Mouse (Mus musculus): Measurements from ENCODE around the gene Fyttd1. TPM values are rescaled to one million over a fixed set of nuclear protein-coding genes. Genes with fewer than 3 reads are reported as not detected.
"Not testable (repeated sequence)": the region's sequence is repeated elsewhere in the genome, so short reads cannot be mapped to it uniquely, and the experiment has no call there.

The Fyttd1 gene
- total RNA-seq, 4 experiments from 2014 or later = 97.2 to 136 (median 120) TPM

DNA sequence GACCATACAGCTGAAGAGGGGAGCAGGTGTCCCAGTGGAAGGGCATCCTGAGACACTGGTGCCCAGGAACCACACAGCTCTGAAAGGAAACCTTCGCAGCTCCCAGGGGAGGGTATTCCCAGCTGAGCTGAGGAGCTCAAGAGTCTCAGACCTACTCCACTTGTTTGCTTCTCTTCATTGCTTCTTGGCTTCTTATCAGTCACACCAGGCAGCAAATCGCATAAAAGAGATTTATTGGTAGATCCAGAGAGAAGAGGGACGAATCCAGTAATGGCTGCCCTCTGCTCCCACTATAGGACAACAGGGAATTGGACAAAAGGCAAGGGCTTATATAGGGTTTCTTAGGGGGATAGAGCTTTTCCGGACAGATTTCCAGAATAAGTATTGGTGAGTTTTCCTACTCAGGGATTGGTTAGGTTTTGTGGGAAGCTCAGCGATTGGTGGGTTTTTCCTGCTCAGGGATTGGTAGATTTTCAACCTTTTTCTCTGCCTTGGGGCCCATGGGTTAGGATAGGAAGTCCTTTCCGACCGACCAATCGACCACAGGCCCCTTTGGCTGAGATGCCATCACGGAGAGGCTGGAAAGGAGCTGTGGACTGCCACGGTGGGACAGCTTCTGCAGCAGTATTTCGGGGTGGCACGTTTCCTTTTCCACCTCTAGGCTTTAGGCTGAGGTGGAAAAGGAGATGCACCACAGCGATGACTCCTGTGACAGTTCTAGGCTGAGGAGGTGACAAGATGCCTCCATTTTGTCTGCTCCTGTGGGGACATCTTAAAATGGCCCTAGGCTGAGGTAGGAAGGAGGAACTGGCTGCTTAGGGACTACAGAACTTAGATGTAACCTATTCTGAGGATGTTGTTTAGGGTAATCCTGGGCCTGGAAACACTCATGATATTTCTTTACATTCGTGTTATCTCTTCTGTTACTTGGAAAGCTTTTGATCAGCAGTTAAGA is 1.9 kb downstream of the Fyttd1 start:
- DNase-seq = no peak

DNA sequence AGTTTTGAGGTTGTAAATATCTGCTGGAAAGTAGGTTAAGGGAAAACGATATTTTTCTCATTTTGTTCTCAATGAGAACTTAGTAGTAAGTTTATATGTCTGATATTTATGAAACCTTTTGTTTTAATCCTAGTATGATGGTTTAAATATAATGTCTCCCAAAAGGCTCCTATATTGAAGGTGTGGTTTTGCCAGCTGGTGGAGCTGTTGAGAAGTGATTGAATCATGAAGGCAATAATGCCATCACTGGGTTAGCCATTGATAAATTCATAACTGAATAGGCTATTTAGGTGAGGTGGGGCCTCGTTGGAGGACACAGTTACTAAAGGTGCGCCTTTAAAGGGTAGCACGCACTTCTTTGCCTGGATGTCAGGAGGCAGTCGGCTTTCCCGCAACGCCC is 4.2 kb downstream of the Fyttd1 start:
- DNase-seq = no peak

DNA sequence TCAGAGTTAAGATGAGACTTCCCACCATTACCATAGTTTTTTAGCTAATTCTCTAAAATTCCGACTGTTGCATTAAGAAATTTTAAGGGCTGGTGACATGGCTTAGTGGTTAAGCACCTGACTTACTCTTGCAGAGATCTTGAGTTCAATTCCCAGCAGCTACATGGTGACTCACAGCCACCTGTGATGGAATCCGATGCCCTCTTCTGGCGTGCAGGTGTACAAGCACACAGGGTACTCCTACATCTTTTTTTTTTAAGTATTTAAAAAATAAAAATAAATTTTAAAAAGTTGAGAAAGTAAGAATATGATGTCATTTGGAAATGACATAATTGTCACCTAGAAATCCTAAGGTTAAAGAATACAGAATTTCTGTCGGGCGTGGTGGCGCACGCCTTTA is 10.7 kb downstream of the Fyttd1 start:
- no peak for DNase-seq

DNA sequence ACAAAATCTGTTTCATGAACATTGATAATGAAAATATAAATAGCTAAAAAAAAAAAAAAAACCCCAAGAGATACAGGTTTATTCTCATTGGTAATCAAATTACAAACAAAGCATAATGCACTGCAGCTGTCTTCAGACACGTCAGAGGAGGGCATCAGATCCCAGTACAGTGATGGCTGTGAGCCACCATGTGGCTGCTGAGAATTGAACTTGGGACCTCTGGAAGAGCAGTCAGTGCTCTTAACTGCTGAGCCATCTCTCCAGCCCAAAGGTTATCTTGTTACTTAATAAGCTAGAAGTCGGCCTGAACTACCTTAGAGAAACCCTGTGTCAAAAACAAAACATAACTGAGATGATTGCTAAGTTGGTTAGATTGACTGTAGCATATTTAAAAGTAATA is 12.6 kb downstream of the Fyttd1 start:
- no peak for DNase-seq

DNA sequence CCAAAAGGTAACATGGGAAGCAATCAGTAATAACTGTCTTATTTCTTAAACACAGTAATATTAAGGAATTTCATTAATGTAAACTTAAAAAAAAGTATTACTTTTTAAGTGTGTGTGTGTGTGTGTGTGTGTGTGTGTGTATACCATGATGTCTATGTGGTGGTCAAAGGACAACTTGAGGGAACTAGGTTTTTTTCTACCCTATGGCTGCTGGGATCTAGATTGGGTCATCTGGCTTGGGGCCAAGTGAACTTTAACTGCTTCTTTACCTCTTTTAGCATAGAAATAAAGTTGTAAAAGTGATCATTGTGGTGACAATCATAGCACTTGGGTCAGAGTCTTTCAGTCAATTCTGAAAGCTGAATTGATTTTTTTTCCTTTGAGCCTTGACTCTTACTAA is 18.8 kb downstream of the Fyttd1 start:
- no peak for DNase-seq

DNA sequence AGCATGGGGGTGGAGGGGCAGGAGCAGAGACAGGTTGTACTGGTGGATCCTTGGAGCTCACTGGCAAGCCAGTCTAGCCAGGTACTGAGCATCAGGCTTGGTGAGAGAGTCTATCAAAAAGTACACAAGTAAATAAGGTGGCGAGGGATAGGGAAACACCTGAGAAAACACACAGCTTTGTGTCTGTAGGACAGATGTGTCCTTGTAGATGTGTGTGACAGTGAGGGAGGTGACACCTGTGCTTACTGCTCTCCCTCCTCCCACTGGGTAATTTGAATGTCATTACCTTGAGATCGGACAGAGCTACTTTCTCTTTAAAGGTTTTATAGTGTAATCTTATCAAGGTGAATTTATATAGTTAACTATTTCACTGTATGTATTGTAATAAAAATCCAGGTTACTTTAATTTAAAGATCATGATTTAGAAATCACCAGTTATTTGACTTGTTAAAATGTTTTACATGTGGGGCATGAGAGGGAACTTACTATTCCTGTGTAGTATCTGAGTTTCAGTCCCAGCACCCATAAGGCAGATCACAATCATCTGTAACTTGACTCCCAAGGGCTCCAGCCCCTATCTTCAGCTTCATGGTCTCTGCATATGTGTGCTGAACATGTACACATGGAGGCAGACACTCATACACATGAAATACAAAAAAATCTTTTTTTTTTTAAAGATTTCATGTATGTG is 24.2 kb downstream of the Fyttd1 start:
- no peak for DNase-seq

DNA sequence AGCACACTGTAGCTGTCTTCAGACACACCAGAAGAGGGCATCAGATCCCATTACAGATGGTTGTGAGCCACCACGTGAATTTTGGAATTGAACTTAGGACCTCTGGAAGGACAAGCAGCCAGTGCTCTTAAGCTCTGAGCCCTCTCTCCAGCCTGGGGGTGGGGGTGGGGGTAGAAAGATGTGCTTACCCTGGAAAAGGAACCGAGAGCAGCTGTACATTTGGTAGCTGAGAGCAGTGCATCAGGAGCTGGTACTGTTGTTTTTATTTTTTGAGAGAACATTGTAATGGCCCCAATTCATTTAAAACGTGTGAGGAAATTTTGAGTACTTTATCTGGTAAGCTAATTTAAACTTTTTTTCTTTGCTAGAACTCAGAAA is 24.7 kb downstream of the Fyttd1 start:
- no peak for DNase-seq

DNA sequence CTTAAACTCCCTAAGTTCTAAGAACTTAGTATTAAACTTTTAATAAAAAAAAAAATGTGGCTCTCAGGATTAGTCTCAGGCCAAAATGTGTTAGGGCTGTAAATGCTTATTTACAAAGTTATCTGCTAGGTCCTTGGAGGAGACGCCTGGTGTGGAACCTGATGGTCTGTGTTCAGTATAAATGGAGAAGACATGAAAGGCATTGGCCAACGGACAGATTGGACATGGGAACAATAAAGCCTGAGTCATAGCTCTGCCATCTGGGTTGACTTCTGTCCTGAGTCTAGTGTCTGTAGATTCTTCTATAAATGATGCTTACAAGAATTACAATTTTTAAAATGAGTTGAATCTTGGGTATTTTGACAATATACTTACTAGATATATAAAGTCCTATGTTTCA is 28.9 kb downstream of the Fyttd1 start:
- no peak for DNase-seq

DNA sequence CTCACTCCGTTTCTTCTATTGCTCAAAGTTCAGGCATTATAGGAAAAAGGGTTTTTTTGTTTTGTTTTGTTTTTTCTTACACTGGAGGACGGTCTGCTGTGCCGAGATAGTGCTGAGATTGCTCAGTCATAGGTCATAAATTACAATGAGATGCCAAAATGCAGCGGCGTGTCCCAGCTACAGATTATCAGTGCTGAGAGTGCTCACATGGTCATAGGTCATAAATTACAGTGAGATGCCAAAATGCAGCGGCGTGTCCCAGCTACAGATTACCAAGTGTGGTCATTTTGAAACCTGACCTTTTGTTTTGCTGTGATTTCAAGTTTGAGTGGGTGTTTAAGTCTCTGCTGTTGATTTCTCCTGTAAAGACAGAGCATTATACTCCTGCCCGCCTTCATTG is 29.4 kb downstream of the Fyttd1 start:
- peak; percentile 73 for DNase-seq

DNA sequence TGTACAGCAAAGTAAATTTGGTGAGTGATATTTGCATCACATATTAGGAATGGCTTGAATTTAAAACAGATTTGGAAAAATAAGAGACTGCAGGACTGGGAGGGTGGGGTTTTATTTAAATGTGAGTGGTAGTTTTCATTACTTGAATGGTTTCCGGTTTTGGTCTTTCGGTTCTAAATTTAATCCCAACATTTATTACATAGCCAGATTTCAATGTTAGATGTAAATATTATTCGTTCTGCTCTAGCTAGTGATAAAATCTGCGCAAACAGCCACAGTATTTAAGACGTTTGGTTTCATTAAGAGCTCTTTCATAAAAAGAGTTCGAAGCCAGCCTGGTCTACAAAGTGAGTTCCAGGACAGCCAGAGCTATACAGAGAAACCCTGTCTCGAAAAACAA is 35.9 kb downstream of the Fyttd1 start:
- DNase-seq = no peak

DNA sequence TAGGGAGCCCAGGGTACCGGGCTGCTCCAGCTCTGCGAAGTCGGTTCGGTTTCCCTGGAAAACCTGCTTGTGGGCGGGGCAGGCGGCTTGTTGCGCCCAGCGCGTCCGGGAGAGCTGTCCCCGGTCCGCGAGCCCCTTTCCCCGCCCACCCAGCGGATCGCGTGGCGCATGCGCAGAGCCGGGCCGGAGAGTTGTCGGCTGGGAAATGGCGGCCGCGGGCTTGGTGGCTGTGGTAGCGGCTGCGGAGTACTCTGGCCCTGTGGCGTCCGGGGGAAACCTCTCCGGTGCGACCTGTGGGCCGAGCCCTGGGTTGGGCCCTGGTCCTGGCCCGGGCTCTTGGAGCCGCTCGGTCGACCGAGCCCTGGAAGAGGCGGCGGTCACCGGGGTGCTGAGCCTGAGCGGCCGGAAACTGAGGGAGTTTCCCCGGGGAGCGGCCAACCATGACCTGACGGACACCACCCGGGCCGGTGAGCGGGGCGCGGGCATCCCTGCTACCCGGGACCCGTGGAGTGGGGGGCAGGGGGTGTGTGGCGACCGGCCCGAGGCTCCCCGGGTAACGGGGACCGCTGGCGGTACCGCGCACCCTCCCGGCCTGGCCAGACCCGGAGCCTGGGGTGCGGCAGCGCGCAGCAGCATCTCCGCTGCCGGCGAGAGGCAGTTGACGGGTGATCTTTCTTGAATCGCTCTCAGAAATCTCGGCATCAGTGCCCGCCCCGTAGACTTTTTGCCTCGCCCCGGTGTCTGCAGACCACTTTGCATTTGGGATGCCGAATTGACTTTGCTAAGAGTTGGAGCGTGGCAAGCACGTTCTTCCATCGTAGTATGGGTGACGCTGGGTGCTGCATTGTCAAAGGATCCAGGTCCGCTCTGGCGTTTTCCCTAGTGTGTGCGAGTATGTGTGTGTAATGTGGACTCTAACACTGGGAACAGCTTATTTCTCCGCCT is 36.9 kb downstream of the Fyttd1 start, which contains the start of gene Lrch3:
Gene Lrch3, plus strand, starts transcription at position 164 of the 945 bp plus-strand sequence.
- DNase-seq = peak; percentile 91

DNA sequence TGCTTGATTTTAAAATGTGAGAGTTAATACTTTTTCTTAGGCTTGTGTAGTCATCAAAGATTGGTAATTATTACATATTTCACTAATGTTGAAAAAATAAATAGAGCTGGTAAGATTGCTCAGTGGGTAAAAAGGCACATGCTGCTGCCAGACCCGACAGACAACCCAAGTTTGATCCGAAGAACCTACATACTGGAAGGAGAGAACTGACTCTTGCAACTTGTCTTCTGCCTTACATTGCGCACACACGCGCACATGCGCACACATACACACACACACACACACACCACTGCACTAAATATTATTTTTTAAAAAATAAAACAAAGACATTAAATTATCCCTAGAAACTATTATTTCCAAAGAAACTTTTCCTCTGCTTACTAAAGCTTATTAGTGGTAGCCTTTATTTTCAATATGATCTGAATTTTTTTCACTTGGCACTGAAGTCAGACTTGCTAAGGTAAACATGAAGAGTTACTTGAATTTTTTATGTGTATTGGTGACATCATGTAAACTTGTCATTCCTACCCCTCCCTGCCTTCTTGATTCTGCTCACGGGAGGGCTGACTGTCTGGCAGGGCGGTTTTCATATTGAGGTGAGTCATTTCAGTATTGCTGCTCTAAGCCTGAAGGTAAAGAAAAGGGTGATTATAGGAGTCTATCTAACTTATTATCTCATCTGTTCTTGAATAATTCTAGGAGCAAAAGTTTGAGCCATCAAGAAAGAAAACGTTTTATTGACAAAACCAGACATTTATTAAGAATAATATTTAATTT is 38.2 kb downstream of the Fyttd1 start:
- no peak for DNase-seq

DNA sequence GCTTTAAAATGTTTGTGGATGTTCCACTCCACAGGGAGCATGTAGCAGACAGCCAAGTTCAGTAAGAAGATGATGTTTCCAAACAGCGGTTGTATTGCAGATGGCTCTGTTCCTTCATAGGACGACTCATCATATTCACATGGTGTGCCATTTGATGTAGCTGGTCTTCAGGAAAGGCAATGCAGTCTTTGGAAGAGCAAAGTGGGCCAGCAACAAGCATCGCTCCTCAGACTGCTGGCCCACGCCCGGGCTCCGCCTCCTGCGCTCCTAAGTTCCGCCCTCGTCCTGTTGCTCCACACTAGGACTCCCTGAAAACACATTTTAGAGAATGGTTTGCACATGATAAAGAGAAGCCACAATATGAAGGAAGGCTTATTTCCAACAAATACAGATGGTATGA is 49.3 kb downstream of the Fyttd1 start:
- not testable (repeated sequence) for DNase-seq

DNA sequence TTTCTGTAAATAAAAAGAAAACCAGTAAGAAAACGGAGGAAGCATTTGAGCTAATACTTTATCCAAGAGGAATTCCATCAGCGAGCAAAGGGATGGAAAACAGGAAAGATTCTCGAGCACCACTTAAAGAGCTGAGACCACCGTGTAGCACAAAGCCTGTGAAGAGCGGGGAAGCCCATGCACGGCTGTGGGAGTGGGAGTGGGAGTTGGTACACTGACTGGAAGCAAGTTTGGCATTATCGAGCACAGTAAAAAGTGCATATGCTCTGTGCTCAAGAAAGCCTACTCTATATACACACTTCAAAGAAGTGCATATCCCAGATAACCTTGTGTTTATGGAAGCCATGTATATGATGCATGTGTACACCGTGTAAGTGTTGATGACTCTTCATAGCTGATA is 49.7 kb downstream of the Fyttd1 start:
- no peak for DNase-seq

DNA sequence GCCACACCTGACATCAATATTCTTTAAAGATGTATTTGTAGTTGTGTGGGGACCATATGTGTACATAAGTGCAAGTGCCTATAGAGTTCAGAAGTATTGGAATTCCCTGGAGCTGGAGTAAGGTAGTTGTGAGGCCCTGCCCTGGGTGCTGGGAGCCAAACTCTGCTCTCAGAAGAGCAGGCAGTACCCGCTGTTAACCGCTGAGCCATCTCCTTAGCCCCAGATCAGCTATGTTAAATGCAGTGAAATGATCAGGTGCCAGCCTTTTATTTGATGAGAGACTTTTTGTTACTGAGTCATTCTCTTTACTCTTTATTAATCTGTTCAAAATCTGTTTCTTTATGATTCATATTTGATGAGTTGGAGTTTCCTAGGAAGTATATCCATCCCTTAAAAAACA is 52.6 kb downstream of the Fyttd1 start:
- no peak for DNase-seq

DNA sequence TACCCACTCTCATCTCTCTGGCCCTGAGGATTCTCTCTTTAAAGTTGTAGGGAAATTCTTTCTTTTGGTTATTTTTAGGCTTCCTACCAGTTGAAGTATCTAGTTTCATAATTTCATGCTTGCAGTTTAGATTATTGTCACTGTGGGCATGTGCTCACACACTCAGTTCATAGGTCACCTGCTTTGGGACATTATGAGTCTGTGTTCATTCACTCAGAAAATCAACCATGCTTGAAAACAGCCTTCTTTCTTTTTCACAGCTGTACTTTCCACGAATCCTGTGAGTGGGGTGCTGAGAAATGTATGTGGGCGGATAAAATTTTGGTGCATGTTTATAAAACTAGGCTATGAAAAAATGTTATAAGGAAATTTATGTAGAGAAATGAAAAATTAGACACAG is 57.2 kb downstream of the Fyttd1 start:
- no peak for DNase-seq

DNA sequence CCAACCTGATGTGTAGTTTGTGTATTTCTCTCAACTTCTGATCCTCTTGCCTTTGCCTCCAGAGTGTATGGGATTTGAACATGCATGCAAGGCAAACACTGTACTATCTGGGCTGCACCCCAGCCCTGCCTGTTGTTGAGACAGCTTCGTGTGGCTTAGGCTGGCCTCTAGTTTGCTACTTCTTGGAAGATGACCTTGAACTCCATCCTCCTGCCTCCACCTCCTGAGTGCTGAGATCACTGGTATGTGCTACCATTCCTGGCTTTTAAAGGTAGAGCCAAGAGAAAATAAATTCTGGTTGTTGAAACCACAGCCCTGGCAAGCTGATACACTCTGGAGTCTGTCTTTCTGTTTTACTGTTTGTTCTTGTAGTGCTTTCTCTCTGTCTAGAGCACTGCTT is 57.8 kb downstream of the Fyttd1 start:
- DNase-seq = no peak

DNA sequence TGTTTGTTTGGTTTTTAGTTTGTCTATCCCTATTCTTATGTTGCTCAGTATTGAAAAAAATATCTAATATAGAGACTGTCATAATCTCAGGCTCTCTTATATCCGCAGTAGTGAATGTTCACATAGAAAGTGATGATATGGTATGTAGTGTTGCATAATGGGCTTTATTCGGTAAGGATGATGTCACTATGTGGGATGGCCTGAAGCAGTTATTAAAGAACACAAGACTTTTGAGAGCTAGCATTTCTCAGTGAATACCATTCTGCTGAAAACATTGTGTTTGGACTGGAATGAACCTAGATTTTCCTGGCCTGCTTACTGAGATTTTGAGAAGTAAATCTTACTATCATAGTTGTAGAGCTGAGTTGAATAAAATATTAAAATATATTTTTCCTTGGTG is 60.1 kb downstream of the Fyttd1 start:
- no peak for DNase-seq

DNA sequence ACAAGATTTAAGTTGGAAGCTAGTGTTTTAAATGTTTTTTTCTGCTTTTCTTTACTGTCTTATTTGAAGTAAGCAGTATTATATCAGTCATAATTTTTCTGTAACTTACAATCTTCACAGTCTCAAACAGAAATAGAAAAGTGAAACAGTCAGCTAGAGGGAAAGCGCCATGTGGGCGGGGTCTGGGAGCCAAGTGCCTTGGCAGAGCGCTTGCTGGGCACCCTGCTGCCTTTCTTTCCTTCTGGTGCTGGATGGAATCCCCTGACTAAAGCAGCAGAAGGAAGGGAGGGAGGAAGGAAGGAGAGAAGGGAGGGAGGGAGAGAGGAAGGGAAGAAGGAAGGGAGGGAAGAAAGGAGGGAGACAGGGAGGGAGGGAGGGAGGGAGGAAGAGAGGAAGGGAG is 62.0 kb downstream of the Fyttd1 start:
- DNase-seq = not testable (repeated sequence)

DNA sequence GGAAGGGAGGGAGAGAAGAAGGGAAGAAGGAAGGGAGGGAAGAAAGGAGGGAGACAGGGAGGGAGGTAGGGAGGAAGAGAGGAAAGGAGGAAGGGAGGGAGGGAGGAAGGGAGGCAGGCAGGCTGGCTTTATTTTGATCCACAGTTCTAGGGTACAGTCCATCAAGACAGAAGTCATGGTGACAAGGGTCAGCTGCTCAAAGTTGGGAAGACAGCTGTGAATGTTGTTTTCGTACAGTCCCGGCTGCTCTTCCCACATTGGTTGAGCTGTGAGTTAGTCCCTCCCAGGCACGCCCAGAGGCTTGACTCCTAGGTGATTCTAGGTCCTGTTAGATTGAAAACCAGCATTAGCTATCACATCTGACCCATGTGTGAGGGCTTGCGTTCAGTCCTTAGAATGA is 62.4 kb downstream of the Fyttd1 start:
- not testable (repeated sequence) for DNase-seq

DNA sequence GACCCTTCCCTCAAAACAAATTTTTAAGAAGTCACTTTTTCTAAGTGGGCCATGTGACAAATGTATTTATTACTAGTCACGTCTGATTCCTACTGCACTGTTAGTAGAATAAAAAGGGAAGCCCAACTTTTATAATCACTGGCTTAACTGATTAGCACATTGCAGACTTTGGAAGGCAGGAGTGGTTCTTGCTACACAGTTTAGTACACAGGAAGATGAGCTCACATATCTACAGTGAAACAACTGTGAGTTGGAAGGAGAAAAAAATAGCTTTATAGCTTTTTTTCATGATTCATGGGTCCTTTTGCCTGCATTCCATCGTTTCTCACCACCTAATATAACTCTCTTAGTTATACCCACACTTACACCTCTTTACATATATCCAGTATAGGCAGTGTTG is 63.9 kb downstream of the Fyttd1 start:
- not testable (repeated sequence) for DNase-seq

DNA sequence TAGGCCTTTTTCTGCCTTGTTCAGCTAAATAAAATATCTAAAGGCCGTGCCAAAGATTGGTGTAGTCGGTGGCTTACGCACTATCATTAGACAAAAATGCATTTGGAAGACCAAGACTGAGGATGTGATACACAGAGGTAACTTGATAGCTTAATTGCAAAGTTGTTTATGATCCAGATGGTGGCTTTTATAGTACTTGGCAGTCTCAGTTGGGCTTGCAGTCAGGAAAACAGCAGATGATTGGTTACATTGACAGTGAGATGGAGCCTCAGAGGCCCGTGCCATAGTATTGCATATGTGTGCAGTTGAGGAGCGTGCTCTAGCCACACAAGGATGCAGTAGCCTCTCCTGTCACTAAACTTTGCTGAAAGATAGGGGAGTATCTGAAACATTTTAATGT is 65.4 kb downstream of the Fyttd1 start:
- DNase-seq = no peak

All from adrenal gland, adult 8-10 months (tissue).